Mouse (Mus musculus) heart, embryonic 14.5 days (tissue): ENCODE results near the gene Spryd3. TPM values are rescaled to one million over a fixed set of nuclear protein-coding genes. Genes with fewer than 3 reads are reported as not detected.

Experiments used
- ATAC-seq: fragments of 200-750 bp; cut with Nextera tagmentation; 2 replicates; pipeline ENCODE4 v1.8.0; 2017; ENCODE audit warnings: low read depth, moderate TSS enrichment; ENCODE audit not compliant: insufficient number of reproducible peaks, insufficient read depth, low FRiP score
- H3K27ac ChIP-seq, 2 experiments: fragments of 200-500 bp in 1 of 2; fragments of 300-500 bp in 1 of 2; sonication (generic) in 1 of 2; replicated peaks in 1 of 2; 2 replicates each; pipeline ENCODE4 v1.5.1; 2012 to 2014; ENCODE audit warnings: low read depth in 2 of 2, low read length in 2 of 2, control low read depth in 1 of 2, mild to moderate bottlenecking in 1 of 2, mixed read lengths in 1 of 2; ENCODE audit not compliant: control insufficient read depth in 1 of 2, insufficient read depth in 1 of 2
- H3K27me3 ChIP-seq: fragments of 300-500 bp; sonication (generic); 2 replicates; pipeline ENCODE4 v1.6.1; 2014; ENCODE audit warnings: mild to moderate bottlenecking, low read length, control low read depth; ENCODE audit not compliant: control insufficient read depth, insufficient read depth
- H3K36me3 ChIP-seq: fragments of 300-500 bp; sonication (generic); 2 replicates; pipeline ENCODE4 v1.6.1; 2014; ENCODE audit warnings: mild to moderate bottlenecking, control low read depth, low read length, mixed read lengths; ENCODE audit not compliant: control insufficient read depth, insufficient read depth
- H3K4me1 ChIP-seq, 2 experiments: fragments of 200-500 bp in 1 of 2; fragments of 300-500 bp in 1 of 2; sonication (generic) in 1 of 2; 2 replicates each; pipeline ENCODE4 v1.6.1; 2012 to 2014; ENCODE audit warnings: low read length in 2 of 2, control low read depth in 1 of 2, mixed read lengths in 1 of 2; ENCODE audit not compliant: control insufficient read depth in 2 of 2, insufficient read depth in 2 of 2
- H3K4me2 ChIP-seq: fragments of 300-500 bp; sonication (generic); 2 replicates; pipeline ENCODE4 v1.6.1; 2014; ENCODE audit warnings: mild to moderate bottlenecking, low read length
- H3K4me3 ChIP-seq, 2 experiments: fragments of 200-500 bp in 1 of 2; fragments of 300-500 bp in 1 of 2; sonication (generic) in 1 of 2; 2 replicates each; pipeline ENCODE4 v1.5.1; 2012 to 2014; ENCODE audit warnings: low read length in 2 of 2, mild to moderate bottlenecking in 2 of 2, control low read depth in 1 of 2, low read depth in 1 of 2, moderate library complexity in 1 of 2; ENCODE audit not compliant: control insufficient read depth in 1 of 2, insufficient read depth in 1 of 2
- H3K9ac ChIP-seq: fragments of 300-500 bp; sonication (generic); 2 replicates; pipeline ENCODE4 v1.6.1; 2014; ENCODE audit warnings: mild to moderate bottlenecking, low read length
- H3K9me3 ChIP-seq: fragments of 300-500 bp; sonication (generic); 2 replicates; pipeline ENCODE4 v1.6.1; 2016; ENCODE audit warnings: low read length, control low read depth; ENCODE audit not compliant: control insufficient read depth
- WGBS: fragments of 180-500 bp; shearing (Covaris S2); extraction: QIAGEN DNeasy Blood & Tissue Kit; methylation state at CpG from one replicate; pipeline ENCODE4 v1.1.7; 2014; 5-methylcytosine and 5-hydroxymethylcytosine counted together
- polyA plus RNA-seq: library from polyadenylated mRNA; unstranded; fragments of >200 nt; fragmentation: Nextera tagmentation; extraction: Ambion mirVana; gene quantifications from 2 replicates; pipeline ENCODE4 v1.2.1, GENCODE M21; 2014

Gene Spryd3
- polyA plus RNA-seq, 1 experiment from 2014 or later: 12.4 TPM

DNA sequence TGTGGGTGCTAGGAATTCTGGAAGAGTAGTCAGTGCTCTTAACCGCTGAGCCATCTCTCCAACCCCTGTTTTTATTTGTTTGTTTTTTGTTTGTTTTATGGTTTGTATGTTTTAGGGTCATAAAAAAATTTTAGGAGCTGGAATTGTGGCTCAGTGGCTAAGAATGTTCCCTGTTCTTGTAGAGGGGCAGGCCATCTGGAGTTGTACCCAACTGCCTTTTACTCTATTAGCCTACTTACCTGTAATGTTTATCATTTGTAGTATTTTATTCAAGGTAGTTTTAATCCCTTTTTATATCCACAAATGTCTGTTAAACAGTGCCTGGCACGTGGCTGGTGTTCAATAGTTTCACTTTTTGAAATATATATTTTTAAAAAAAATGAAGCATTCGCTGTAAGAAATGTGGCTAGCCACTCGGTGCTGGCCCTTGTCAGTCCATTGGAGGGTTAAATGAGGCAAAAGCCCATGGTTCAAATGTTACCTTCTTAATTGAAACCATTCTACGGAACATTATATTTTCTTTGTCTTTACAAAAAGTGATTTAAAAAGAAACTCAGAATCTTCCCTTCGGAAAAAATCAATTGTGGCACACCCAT lies 63.0 kb downstream of the Spryd3 start:
- WGBS: 14% methylated on average over 6 of the region's 6 CpGs
- no peak for ATAC-seq
- H3K27ac ChIP-seq: peak overlapping the region in 1 of 2 experiments; percentile 96; a peak in 1 of 4 replicates

DNA sequence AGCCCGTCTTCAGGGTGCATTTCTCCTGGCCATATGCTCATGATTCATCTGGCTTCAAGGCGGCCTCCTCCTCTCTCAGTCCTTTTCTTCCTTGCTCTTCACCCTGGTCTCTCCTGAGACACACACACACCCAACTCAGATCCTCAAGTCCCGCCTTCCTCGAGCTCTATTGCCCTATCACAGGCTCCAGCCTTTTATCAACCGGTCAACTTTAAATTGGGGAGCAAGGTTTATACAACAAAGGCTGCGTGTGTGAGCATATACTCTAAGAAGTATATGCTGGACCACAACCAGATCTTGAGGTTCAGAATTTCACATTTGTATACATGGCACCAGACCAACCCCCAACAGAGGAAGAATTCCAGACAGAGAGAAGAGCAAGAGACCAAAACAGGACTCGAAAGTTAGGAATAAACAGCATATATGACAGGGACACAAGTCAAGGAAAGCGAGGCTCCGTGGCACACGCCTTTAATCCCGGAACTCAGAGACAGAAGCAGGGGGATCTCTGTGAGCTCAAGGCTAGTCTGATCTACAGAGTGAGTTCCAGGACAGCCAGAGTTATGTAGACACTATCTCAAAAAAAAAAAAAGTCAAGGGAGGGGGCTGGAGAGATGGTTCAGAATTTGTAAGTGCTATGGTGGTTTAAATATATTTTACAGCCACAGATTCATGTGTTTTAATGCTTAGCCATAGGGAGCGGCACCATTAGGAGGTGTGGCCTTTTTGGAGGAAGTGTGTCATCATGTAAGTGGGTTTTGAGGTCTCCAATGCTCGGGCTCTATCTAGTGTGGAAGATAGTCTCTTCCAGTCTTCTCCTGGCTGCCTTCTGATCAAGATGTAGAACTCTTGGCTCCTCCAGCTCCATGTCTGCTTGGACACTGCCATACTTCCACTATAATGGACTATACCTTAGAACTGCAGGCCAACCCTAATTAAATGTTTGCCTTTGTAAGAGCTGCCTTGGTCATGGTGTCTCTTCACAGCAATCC lies 65.3 kb downstream of the Spryd3 start:
- peaks cover 4% of the 10 kb centered on the region; the same call in 1 of the 2 replicates for H3K36me3 ChIP-seq
- H3K27me3 ChIP-seq: peaks cover 10% of the 10 kb centered on the region; the same call in 1 of the 2 replicates
- no peak for ATAC-seq
- no peak overlapping the region for H3K4me2 ChIP-seq
- 59% methylated on average over 13 of the region's 13 CpGs for WGBS
- H3K9me3 ChIP-seq: no peaks in the 10 kb centered on the region
- no peak overlapping the region for H3K27ac ChIP-seq
- H3K9ac ChIP-seq: no peak overlapping the region
- no peak overlapping the region for H3K4me3 ChIP-seq
- peaks cover 3 to 15% of the 10 kb centered on the region in 2 experiments; a peak in 3 of 4 replicates for H3K4me1 ChIP-seq

More for the DNA sequence above, 63.0 kb downstream of the Spryd3 start:
- H3K4me1 ChIP-seq: peaks cover 3 to 22% of the 10 kb centered on the region in 2 experiments; a peak in 3 of 4 replicates
- H3K27me3 ChIP-seq: 0 out of 2 replicates have a peak, but pooled peaks cover under 1% of the 10 kb centered on the region
- peak overlapping the region; percentile 66 for H3K4me2 ChIP-seq
- H3K36me3 ChIP-seq: peaks cover 4% of the 10 kb centered on the region; the same call in 1 of the 2 replicates
- no peaks in the 10 kb centered on the region for H3K9me3 ChIP-seq
- peak overlapping the region; percentile 58 for H3K9ac ChIP-seq
- H3K4me3 ChIP-seq: peak overlapping the region; percentile 21 to 97; a peak in 3 of 4 replicates

Other genes with a start within 250 kb of the Spryd3 start
- gene Krt76, start 243.3 kb downstream of the Spryd3 start, polyA plus RNA-seq: not detected in 2 replicates
- gene Krt4, start 211.5 kb downstream of the Spryd3 start, polyA plus RNA-seq: 0.42 TPM in 1 of 2 replicates, not detected in the other
- 0.51 and 0.63 TPM in 2 replicates for gene Krt79, start 195.9 kb downstream of the Spryd3 start, polyA plus RNA-seq
- not detected in 2 replicates for gene Krt78, start 181.9 kb downstream of the Spryd3 start, polyA plus RNA-seq
- 8.6 and 11.9 TPM in 2 replicates for gene Krt8, start 131.8 kb downstream of the Spryd3 start, polyA plus RNA-seq
- gene Krt18, start 108.1 kb downstream of the Spryd3 start, polyA plus RNA-seq: 15.4 and 20.6 TPM in 2 replicates
- 70.8 and 78.0 TPM in 2 replicates for gene Eif4b, start 62.5 kb downstream of the Spryd3 start, polyA plus RNA-seq
- gene Tns2, start 35.8 kb downstream of the Spryd3 start, polyA plus RNA-seq: 27.2 and 30.1 TPM in 2 replicates
- gene Igfbp6, start 8.1 kb upstream of the Spryd3 start, polyA plus RNA-seq: 6.5 and 7.7 TPM in 2 replicates
- gene Soat2, start 14.3 kb upstream of the Spryd3 start, polyA plus RNA-seq: 0.20 and 0.32 TPM in 2 replicates
- gene Zfp740, start 67.0 kb upstream of the Spryd3 start, polyA plus RNA-seq: 27.1 and 28.4 TPM in 2 replicates
- 35.1 and 36.4 TPM in 2 replicates for gene Csad, start 68.5 kb upstream of the Spryd3 start, polyA plus RNA-seq
- 0.65 and 1.4 TPM in 2 replicates for gene Itgb7, start 95.7 kb upstream of the Spryd3 start, polyA plus RNA-seq
- gene Rarg, start 121.3 kb upstream of the Spryd3 start, polyA plus RNA-seq: 6.7 and 7.6 TPM in 2 replicates
- 0.15 TPM in 1 of 2 replicates, not detected in the other for gene Gm9918, start 134.3 kb upstream of the Spryd3 start, polyA plus RNA-seq
- 39.2 and 41.3 TPM in 2 replicates for gene Mfsd5, start 143.2 kb upstream of the Spryd3 start, polyA plus RNA-seq
- gene Espl1, start 160.0 kb upstream of the Spryd3 start, polyA plus RNA-seq: 13.5 and 16.2 TPM in 2 replicates
- gene Pfdn5, start 189.9 kb upstream of the Spryd3 start, polyA plus RNA-seq: 397 and 431 TPM in 2 replicates
- gene Myg1, start 195.5 kb upstream of the Spryd3 start, polyA plus RNA-seq: 59.9 and 72.7 TPM in 2 replicates
- 45.0 and 48.4 TPM in 2 replicates for gene Aaas, start 214.5 kb upstream of the Spryd3 start, polyA plus RNA-seq
- 0.22 TPM in 1 of 2 replicates, not detected in the other for gene Sp7, start 230.9 kb upstream of the Spryd3 start, polyA plus RNA-seq